Mouse (Mus musculus) neural tube, postnatal 0 days (tissue): Measurements from ENCODE around the gene Serpinb6b. TPM values are rescaled to one million over a fixed set of nuclear protein-coding genes. Genes with fewer than 3 reads are reported as not detected.

ENCODE experiments used
- polyA plus RNA-seq: library from polyadenylated mRNA; unstranded; fragments of >200 nt; fragmentation: Nextera tagmentation; extraction: Ambion mirVana; gene quantifications from 2 replicates; pipeline ENCODE4 v1.2.1, GENCODE M21; 2015

Serpinb6b gene
- 2.9 and 3.2 TPM in 2 replicates for polyA plus RNA-seq

GRCm38 (mm10) chr13:32964989-32965811 lies at the start of gene Serpinb6b:
Serpinb6b (plus strand) TSS chr13:32965209.

GRCm38 (mm10) chr13:33002950-33003349 lies 37.9 kb downstream of the Serpinb6b start, which contains the start of gene Serpinb9:
Serpinb9 (plus strand) TSS chr13:33003250.

DNA sequence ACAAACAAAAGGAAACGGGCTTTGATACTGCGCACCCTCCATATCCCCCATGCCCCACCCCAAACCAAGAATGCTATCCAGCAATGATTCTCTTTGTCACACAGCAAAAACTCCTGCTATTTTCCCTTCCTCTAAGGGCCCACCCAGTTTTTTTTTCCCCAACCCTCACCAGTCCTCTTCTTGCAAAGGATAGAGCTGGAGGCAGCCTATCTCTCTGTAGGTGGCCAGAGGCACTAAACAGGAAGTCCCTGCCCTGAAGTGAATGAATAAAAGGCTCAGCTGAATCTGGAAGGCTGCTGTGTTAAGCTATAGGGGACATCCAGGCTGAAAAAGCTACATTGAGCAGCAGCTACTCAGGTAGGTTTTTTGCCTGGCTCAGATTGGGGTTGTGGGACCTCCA lies 62.2 kb downstream of the Serpinb6b start, which contains the start of gene Serpinb9b:
Gene Serpinb9b, plus strand, starts transcription at position 173 of the 400 bp plus-strand sequence.

Other genes with a start within 250 kb of the Serpinb6b start
- gene Mylk4, start 181.3 kb upstream of the Serpinb6b start, polyA plus RNA-seq, result 0.08 and 0.11 TPM in 2 replicates
- gene Wrnip1, start 163.2 kb upstream of the Serpinb6b start, polyA plus RNA-seq, result 39.9 and 40.7 TPM in 2 replicates
- not detected in 2 replicates for gene D930007J09Rik, start 162.4 kb upstream of the Serpinb6b start, polyA plus RNA-seq
- gene Serpinb1a, start 114.0 kb upstream of the Serpinb6b start, polyA plus RNA-seq, result 3.4 and 7.4 TPM in 2 replicates
- 0.15 TPM in 1 of 2 replicates, not detected in the other for gene Serpinb1c, start 67.0 kb upstream of the Serpinb6b start, polyA plus RNA-seq
- 4.3 and 5.6 TPM in 2 replicates for gene Serpinb9, start 38.0 kb downstream of the Serpinb6b start, polyA plus RNA-seq
- gene Serpinb9b, start 62.2 kb downstream of the Serpinb6b start, polyA plus RNA-seq, result 0.24 and 0.43 TPM in 2 replicates
- 82.8 and 90.5 TPM in 2 replicates for gene Serpinb1b, start 113.4 kb downstream of the Serpinb6b start, polyA plus RNA-seq
- not detected in 2 replicates for gene Serpinb9c, start 194.5 kb downstream of the Serpinb6b start, polyA plus RNA-seq
- not detected in 2 replicates for gene Serpinb9d, start 227.8 kb downstream of the Serpinb6b start, polyA plus RNA-seq